Mouse (Mus musculus) CH12.LX (cell line): ENCODE measurements around the gene Lrig1. TPM values are rescaled to one million over a fixed set of nuclear protein-coding genes. Genes with fewer than 3 reads are reported as not detected.

ENCODE experiments used
- DNase-seq: peaks from one replicate; pipeline ENCODE4 v3.0.0-alpha.2; 2013; ENCODE audit errors: extremely low read depth
- H3K27ac ChIP-seq: 2 replicates; pipeline ENCODE4 v1.5.1; 2012; ENCODE audit warnings: low read depth, mild to moderate bottlenecking, control low read depth, moderate library complexity; ENCODE audit not compliant: insufficient read depth
- H3K27me3 ChIP-seq: replicated peaks from 2 replicates; pipeline ENCODE3; 2012; ENCODE audit warnings: inconsistent platforms
- H3K36me3 ChIP-seq, 2 experiments: replicated peaks in 1 of 2; 2 replicates each; pipeline versions ENCODE3 to v1.6.1; 2012; ENCODE audit warnings: inconsistent platforms in 1 of 2, low read length in 1 of 2, mild to moderate bottlenecking in 1 of 2, mixed read lengths in 1 of 2, moderate library complexity in 1 of 2; ENCODE audit not compliant: control insufficient read depth in 1 of 2, insufficient read depth in 1 of 2
- H3K4me1 ChIP-seq, 2 experiments: 2 replicates each; pipeline ENCODE4 v1.6.1; 2012; ENCODE audit warnings: inconsistent platforms in 1 of 2, moderate library complexity in 1 of 2; ENCODE audit not compliant: insufficient read depth in 2 of 2, control insufficient read depth in 1 of 2
- H3K4me2 ChIP-seq: 2 replicates; pipeline ENCODE4 v1.6.1; 2012; ENCODE audit warnings: low read depth, mild to moderate bottlenecking, control low read depth; ENCODE audit not compliant: poor library complexity, insufficient read depth, severe bottlenecking
- H3K4me3 ChIP-seq, 3 experiments: fragments of 150-350 bp in 1 of 3; sonication (generic) in 1 of 3; replicated peaks in 1 of 3; 2 replicates each; pipeline versions ENCODE3 to v1.5.1; 2011 to 2012; ENCODE audit warnings: low read depth in 2 of 3, low read length in 2 of 3, mild to moderate bottlenecking in 2 of 3, moderate library complexity in 2 of 3, control low read depth in 1 of 3, improper control_type of control experiment in 1 of 3, inconsistent platforms in 1 of 3, mixed read lengths in 1 of 3; ENCODE audit not compliant: poor library complexity in 1 of 3
- H3K79me2 ChIP-seq: replicated peaks from 2 replicates; pipeline ENCODE4 v1.6.1; 2012; ENCODE audit warnings: mild to moderate bottlenecking, moderate library complexity; ENCODE audit not compliant: control insufficient read depth, poor library complexity, insufficient read depth, severe bottlenecking; ENCODE audit errors: extremely low read depth
- H3K9ac ChIP-seq: 2 replicates; pipeline ENCODE4 v1.6.1; 2012; ENCODE audit warnings: low read depth, mild to moderate bottlenecking, control low read depth, moderate library complexity; ENCODE audit not compliant: insufficient read depth
- H3K9me3 ChIP-seq: replicated peaks from 2 replicates; pipeline ENCODE3; 2012; ENCODE audit warnings: low read length, inconsistent platforms, mixed read lengths
- BHLHE40 ChIP-seq: IDR thresholded peaks from 2 replicates; pipeline ENCODE4 v1.6.1; 2011; ENCODE audit warnings: mild to moderate bottlenecking, low read depth, low read length, improper control_type of control experiment
- CHD1 ChIP-seq: IDR thresholded peaks from 2 replicates; pipeline ENCODE4 v1.6.1; 2012; ENCODE audit warnings: low read depth, low read length, improper control_type of control experiment, inconsistent platforms
- CHD2 ChIP-seq: IDR thresholded peaks from 2 replicates; pipeline ENCODE4 v1.6.1; 2011; ENCODE audit warnings: low read length, improper control_type of control experiment
- CTCF ChIP-seq, 2 experiments: IDR thresholded peaks in 1 of 2; conservative IDR thresholded peaks in 1 of 2; 2 replicates each; pipeline ENCODE4 v1.5.1; 2011 to 2012; ENCODE audit warnings: low read depth in 2 of 2, low read length in 2 of 2, improper control_type of control experiment in 1 of 2, inconsistent platforms in 1 of 2, mild to moderate bottlenecking in 1 of 2, moderate library complexity in 1 of 2
- E2F4 ChIP-seq: IDR thresholded peaks from 2 replicates; pipeline ENCODE4 v1.6.1; 2011; ENCODE audit warnings: low read depth, low read length, improper control_type of control experiment; ENCODE audit not compliant: insufficient replicate concordance
- ELF1 ChIP-seq: IDR thresholded peaks from 2 replicates; pipeline ENCODE4 v1.6.1; 2014; ENCODE audit warnings: low read depth, mild to moderate bottlenecking, inconsistent platforms, low read length, improper control_type of control experiment
- EP300 ChIP-seq: IDR thresholded peaks from 2 replicates; pipeline ENCODE4 v1.6.1; 2011; ENCODE audit warnings: low read length, improper control_type of control experiment
- HCFC1 ChIP-seq: IDR thresholded peaks from 2 replicates; pipeline ENCODE4 v1.6.1; 2012; ENCODE audit warnings: low read depth, mild to moderate bottlenecking, inconsistent platforms, low read length, improper control_type of control experiment
- IRF4 ChIP-seq: IDR thresholded peaks from 2 replicates; pipeline ENCODE4 v1.6.1; 2014; ENCODE audit warnings: low read depth, mild to moderate bottlenecking, inconsistent platforms, low read length, improper control_type of control experiment
- JUN ChIP-seq: IDR thresholded peaks from 2 replicates; pipeline ENCODE4 v1.6.1; 2011; ENCODE audit warnings: low read depth, mild to moderate bottlenecking, low read length, improper control_type of control experiment, moderate library complexity; ENCODE audit not compliant: insufficient read depth
- JUND ChIP-seq: conservative IDR thresholded peaks from 2 replicates; pipeline ENCODE4 v1.6.1; 2011; ENCODE audit warnings: low read depth, low read length, improper control_type of control experiment
- KAT2A ChIP-seq: IDR thresholded peaks from 2 replicates; pipeline ENCODE4 v1.6.1; 2012; ENCODE audit warnings: low read length, improper control_type of control experiment, inconsistent platforms; ENCODE audit not compliant: insufficient replicate concordance
- MAFK ChIP-seq: IDR thresholded peaks from 2 replicates; pipeline ENCODE4 v1.6.1; 2011; ENCODE audit warnings: low read length, improper control_type of control experiment; ENCODE audit not compliant: insufficient replicate concordance
- MAZ ChIP-seq: IDR thresholded peaks from 2 replicates; pipeline ENCODE4 v1.6.1; 2012; ENCODE audit warnings: low read depth, mild to moderate bottlenecking, inconsistent platforms, low read length, improper control_type of control experiment, moderate library complexity
- MXI1 ChIP-seq: IDR thresholded peaks from 2 replicates; pipeline ENCODE4 v1.6.1; 2011; ENCODE audit warnings: mild to moderate bottlenecking, low read depth, low read length, improper control_type of control experiment
- MYC ChIP-seq: IDR thresholded peaks from 2 replicates; pipeline ENCODE4 v1.6.1; 2011; ENCODE audit warnings: low read depth, mild to moderate bottlenecking, improper control_type of control experiment, low read length
- NELFE ChIP-seq: IDR thresholded peaks from 2 replicates; pipeline ENCODE4 v1.6.1; 2011; ENCODE audit warnings: low read depth, low read length, improper control_type of control experiment
- NRF1 ChIP-seq: IDR thresholded peaks from 2 replicates; pipeline ENCODE4 v1.6.1; 2014; ENCODE audit warnings: low read depth, mild to moderate bottlenecking, inconsistent platforms, low read length, improper control_type of control experiment, moderate library complexity
- PAX5 ChIP-seq: IDR thresholded peaks from 2 replicates; pipeline ENCODE4 v1.6.1; 2012; ENCODE audit warnings: low read length, inconsistent platforms, mixed read lengths
- POLR2AphosphoS2 ChIP-seq: IDR thresholded peaks from 2 replicates; pipeline ENCODE4 v1.6.1; 2011; ENCODE audit warnings: low read depth, low read length, improper control_type of control experiment
- RAD21 ChIP-seq: IDR thresholded peaks from 2 replicates; pipeline ENCODE4 v1.6.1; 2011; ENCODE audit warnings: low read depth, mild to moderate bottlenecking, low read length, improper control_type of control experiment, moderate library complexity
- RCOR1 ChIP-seq: conservative IDR thresholded peaks from 2 replicates; pipeline ENCODE4 v1.6.1; 2012; ENCODE audit warnings: low read depth, mild to moderate bottlenecking, inconsistent platforms, low read length, improper control_type of control experiment
- SIN3A ChIP-seq: IDR thresholded peaks from 2 replicates; pipeline ENCODE4 v1.6.1; 2012; ENCODE audit warnings: low read length, improper control_type of control experiment, inconsistent platforms
- TCF12 ChIP-seq: IDR thresholded peaks from 2 replicates; pipeline ENCODE4 v1.6.1; 2014; ENCODE audit warnings: low read depth, mild to moderate bottlenecking, inconsistent platforms, low read length, improper control_type of control experiment
- USF1 ChIP-seq: IDR thresholded peaks from 2 replicates; pipeline ENCODE4 v1.6.1; 2014; ENCODE audit warnings: low read depth, mild to moderate bottlenecking, inconsistent platforms, low read length, improper control_type of control experiment
- USF2 ChIP-seq: conservative IDR thresholded peaks from 2 replicates; pipeline ENCODE4 v1.6.1; 2011; ENCODE audit warnings: low read depth, low read length, improper control_type of control experiment
- ZC3H11A ChIP-seq: IDR thresholded peaks from 2 replicates; pipeline ENCODE4 v1.6.1; 2012; ENCODE audit warnings: low read depth, mild to moderate bottlenecking, inconsistent platforms, low read length, improper control_type of control experiment
- ZKSCAN1 ChIP-seq: IDR thresholded peaks from 2 replicates; pipeline ENCODE4 v1.6.1; 2012; ENCODE audit warnings: low read depth, inconsistent platforms, low read length, improper control_type of control experiment, borderline replicate concordance
- ZMIZ1 ChIP-seq: IDR thresholded peaks from 2 replicates; pipeline ENCODE4 v1.6.1; 2012; ENCODE audit warnings: low read depth, mild to moderate bottlenecking, inconsistent platforms, low read length, improper control_type of control experiment
- dilution Hi-C: fragments of 300-500 bp; cut with MboI; formaldehyde crosslinking; loops from 2 replicates; pipeline ENCODE4 v1.14.3; 2020; ENCODE audit warnings: low sequenced_read_pairs; ENCODE audit not compliant: extremely low pct_unique_long_range_greater_than_20kb, extremely low pct_ligation_motif_present
- in situ Hi-C: fragments of 300-500 bp; cut with MboI; formaldehyde crosslinking; loops from 3 replicates; pipeline ENCODE4 v1.14.3; 2019; ENCODE audit warnings: low sequenced_read_pairs, low pct_ligation_motif_present, low pct_unique_long_range_greater_than_20kb, mixed read lengths
- polyA plus RNA-seq: library from polyadenylated mRNA; unstranded; fragments of >175 nt; gene quantifications from 2 replicates; pipeline ENCODE4 v1.2.1, GENCODE M21; 2012; ENCODE audit warnings: low read depth; ENCODE audit not compliant: insufficient read length
- total RNA-seq, 2 experiments: library from RNA; depleted of rRNA; stranded (reverse); fragments of 300-350 nt in 1 of 2; fragments of >200 nt in 1 of 2; gene quantifications; 2 replicates each; pipeline ENCODE4 v1.2.3; 2012 to 2014

Gene Lrig1
- total and polyA plus RNA-seq, 3 experiments: 0.43 TPM; not detected in 2

- TF ChIP-seq EP300: no peak
- no peak for TF ChIP-seq TCF12
- no peak for TF ChIP-seq MAZ
- no peak for TF ChIP-seq USF2
- TF ChIP-seq ZC3H11A: no peak
- TF ChIP-seq IRF4: no peak
- no peak for TF ChIP-seq POLR2AphosphoS2
- TF ChIP-seq MXI1: no peak
- no peak for TF ChIP-seq PAX5
- no peak for TF ChIP-seq JUND
- no peak for TF ChIP-seq RCOR1
- TF ChIP-seq NELFE: no peak
- TF ChIP-seq CHD1: no peak
- no peak for TF ChIP-seq CTCF (conservative IDR thresholded peaks at IDR 0.05 in 1 of 2, IDR thresholded peaks at IDR 0.05 in 1 of 2; ENCODE audit: low read depth in 2 of 2, low read length in 2 of 2)
- no peak for TF ChIP-seq KAT2A
- no peak for TF ChIP-seq ZMIZ1
- TF ChIP-seq USF1: no peak
- no peak for TF ChIP-seq CHD2
- no peak for TF ChIP-seq BHLHE40
- Histone ChIP-seq H3K79me2 (no peaks in the 10 kb centered on the region), H3K36me3 (no peaks in the 10 kb centered on the region), H3K27me3 (no peaks in the 10 kb centered on the region), H3K27ac (no peak overlapping the region), H3K4me3 (no peak overlapping the region), H3K4me1 (peaks cover 0 to 7% of the 10 kb centered on the region in 2 experiments; a peak in 2 of 4 replicates), H3K9me3 (no peaks in the 10 kb centered on the region), H3K9ac (no peak overlapping the region), H3K4me2 (no peak overlapping the region)
- dilution Hi-C loops: no loop called here
- in situ Hi-C loops: no loop called here
- no peak for DNase-seq
Measured at GRCm38 (mm10) chr6:94647574-94648430, 52.2 kb downstream of the Lrig1 start.

DNA sequence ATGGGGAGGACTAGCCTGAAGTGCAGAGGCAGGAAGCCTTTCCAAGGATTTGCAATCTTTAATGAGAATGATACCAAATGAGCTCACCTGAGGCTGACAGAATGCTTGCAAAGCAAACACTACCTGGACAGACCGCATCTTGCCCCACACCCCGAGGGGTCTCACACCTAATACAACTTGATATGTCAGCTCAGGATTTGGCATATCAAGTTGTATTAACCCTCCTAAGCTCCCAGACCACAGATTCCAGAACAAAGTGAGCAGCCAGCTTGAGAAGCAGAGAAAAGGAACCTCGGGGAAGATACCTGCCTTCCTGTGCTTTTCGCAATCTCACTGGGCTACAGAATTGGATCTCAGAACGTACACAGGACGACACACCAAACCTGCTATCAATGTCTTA is 53.1 kb downstream of the Lrig1 start:
- TF ChIP-seq IRF4 (no peak), CHD1 (no peak), MAZ (no peak), HCFC1 (no peak), TCF12 (no peak), MXI1 (no peak), SIN3A (no peak), E2F4 (no peak), JUN (no peak), EP300 (no peak), USF2 (no peak), NRF1 (no peak), MYC (no peak), MAFK (no peak), RAD21 (no peak), BHLHE40 (no peak), KAT2A (no peak), ZKSCAN1 (no peak), ELF1 (no peak)
- Histone ChIP-seq H3K79me2 (no peaks in the 10 kb centered on the region), H3K27me3 (no peaks in the 10 kb centered on the region), H3K9me3 (no peaks in the 10 kb centered on the region), H3K9ac (no peak overlapping the region), H3K4me3 (no peak overlapping the region), H3K27ac (no peak overlapping the region), H3K36me3 (no peaks in the 10 kb centered on the region), H3K4me2 (no peak overlapping the region), H3K4me1 (peaks cover 0 to 7% of the 10 kb centered on the region in 2 experiments; a peak in 2 of 4 replicates)
- no peak for DNase-seq
- dilution Hi-C loops (no loop called here), in situ Hi-C loops (no loop called here)
